Mouse (Mus musculus): ENCODE data around the gene Helz.
A peak's percentile ranks its signal among the peaks of the same experiment; 100 is the strongest.

The Helz gene

DNA sequence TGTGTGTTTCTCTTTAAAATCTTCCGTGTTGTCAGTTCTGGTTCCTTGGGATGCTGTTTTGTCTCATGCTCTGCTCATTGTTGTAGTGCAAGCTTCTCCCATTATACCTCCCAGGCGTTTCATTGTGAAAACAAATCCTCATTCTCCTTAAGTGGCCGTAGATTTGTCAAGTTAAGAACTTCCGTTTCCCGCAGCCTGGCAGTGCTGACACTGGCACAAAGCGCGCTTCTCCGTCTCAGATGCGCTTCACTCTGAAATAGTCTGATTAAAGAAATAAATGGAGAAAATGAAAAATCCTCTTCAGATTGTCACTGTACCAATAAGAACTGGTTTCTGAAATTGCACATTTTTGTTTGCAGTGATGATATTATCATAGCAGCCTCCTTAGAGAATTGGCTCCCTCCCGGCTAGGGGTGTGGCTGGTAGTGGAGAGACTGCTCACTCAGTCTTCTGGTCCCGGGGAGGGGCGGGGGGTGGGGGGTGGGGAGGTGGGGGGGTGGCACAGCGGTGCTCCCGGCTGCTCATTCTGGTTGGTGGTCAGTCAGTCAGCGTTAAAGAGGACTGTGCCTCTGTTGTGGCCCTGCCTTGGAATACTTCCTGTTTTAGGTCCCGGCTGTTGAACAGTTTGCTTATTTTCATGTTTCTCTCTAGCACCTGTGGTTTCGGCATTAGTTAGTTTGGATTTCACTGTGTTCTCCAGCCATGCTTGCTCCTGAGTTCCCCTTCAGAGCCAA lies 128.6 kb downstream of the Helz start:
- DNase-seq, result no peak

DNA sequence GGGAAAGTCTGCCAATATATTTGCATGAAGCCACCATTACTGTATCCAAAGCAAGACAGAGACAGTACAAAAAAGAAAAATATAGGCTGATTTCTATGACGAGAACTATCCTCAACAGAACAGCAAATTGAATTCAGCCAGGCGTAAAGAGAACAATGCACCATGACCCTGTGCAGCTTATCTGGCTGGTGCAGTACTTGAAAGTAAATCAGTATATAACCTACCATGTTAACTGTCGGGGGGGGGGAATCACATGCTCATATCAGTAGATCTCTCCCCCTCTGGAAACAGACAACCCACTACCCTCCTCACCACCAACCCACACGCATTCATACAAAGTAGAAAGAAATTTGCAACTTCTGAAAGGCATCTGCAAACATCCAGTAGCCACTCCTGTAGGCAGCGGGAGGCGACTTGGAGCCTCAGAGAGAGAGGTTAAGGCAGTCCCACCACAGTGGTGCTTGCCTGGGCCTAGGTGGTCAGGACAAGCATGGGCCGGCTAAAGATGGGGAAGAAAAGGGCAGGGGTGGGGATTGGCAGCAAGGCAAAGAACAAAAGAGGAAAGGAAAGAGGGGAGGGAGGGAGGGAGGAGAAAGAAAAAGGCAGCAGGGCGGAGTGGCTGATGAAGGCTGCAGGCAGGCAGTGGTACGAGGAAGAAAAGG lies 135.1 kb downstream of the Helz start:
- no peak for DNase-seq

DNA sequence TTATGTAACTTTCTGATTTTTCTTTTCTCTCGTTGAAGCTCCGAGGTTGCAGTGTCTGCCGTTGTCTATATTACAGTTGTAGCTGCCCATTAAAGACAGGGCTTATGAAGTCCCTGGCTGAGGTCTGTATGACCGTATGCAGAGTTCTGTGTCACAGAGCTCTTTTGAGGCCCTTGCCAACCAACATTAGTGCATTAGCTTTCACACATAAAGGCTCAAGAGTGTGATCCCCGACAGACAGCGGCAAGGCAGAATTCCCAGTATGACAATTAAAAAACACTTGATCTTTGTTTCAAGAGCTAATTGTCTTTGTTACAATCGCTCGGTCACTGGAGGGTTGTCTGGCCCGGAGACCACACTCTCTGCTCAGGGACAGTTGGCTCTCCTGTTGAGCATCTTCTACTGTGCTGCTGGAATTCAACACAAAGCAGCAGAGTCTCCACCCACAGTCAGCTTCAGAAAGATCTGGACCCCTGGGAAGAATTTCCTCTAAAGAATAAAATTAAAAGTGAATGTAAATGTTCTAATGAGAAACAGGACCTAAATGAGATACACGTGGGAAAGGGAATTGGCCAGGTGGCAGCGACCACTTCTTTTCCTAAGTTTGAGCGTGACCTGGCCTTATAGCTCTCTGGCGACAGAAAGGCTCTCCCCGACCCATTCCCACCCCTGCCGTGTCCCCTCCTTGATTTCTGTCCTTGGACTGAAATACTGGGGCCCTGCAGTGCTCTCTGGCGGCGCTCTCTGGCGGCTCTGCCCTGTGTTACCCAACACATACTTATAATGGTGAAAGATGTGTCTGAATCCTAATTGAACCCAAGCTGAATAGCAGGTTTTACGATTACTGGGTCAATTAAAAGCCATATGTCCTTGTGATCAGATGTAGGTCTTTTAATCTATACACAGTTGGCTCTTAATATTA lies 136.1 kb downstream of the Helz start:
- peak; percentile 30 for DNase-seq

DNA sequence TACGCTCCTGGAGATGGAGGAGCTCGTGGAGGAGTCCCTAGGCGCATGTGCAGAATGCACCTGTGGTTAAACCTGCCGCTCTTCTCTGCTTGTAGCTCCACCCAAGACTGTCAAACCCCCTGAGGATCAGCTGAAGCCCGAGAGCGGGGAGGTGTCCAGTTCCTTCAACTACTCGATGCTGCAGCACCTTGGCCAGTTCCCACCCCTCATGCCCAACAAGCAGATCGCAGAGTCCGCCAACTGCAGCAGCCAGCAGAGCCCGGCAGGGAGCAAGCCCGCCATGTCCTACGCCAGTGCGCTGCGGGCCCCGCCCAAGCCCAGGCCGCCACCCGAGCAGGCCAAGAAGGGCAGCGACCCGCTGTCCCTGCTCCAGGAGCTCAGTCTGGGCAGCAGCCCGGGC lies 138.6 kb downstream of the Helz start:
- no peak for DNase-seq

DNA sequence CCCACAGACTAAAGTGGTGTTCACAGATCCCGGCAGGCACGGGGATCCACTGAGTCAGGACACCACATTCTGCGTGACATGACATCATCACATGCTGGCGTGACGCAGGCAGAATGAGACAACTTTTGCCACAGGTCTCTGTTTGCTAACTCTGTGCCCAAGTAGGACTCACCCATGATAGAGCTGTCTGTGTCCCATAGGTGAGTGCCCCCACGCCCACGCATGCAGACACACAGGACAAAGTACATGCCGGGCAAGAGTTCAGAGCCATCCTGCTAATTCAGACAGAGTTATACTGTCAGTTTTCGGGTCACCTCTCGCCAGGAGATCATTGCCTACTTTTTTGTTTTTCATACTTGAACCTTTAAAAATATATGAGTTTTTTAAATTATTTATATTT lies 140.8 kb downstream of the Helz start:
- no peak for DNase-seq

DNA sequence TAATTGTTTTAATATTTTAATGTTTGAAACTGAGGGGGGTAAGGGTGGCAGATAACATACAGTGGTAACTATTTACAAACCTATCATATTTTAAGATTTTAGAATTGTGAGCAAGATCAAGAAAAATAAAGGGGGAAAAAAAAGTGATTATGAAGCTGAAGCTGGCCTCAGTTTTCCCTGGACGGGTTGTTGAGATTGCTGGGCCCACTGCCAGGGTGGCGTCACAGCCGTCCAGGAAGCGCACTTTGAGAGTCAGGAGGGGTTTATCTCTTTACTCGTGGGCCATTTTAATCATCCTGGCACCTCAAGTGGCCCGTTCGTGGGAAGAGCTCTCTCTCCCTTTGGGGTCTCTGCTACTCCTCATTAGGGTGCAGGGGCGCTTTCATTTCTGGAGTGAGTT lies 143.8 kb downstream of the Helz start:
- DNase-seq, result no peak

DNA sequence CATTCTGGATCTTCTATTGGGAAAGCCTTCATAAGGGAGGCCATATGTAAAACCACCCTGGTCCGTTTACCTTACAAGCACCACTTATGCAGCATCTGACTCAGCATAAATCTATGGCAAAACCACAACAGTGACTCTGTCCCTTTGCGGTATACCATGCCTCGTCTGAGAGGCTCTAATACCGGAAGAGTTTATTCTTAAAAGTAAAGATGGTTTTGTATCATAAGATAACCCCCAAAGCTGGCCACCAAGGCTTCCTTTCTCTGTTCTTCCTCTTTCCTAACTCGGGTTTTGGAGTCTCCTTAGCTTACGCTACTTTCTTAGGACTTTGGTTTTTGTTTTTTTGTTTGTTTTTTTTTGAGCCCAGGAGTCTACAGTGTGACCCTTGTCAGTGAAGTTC lies 145.6 kb downstream of the Helz start:
- DNase-seq, result no peak

DNA sequence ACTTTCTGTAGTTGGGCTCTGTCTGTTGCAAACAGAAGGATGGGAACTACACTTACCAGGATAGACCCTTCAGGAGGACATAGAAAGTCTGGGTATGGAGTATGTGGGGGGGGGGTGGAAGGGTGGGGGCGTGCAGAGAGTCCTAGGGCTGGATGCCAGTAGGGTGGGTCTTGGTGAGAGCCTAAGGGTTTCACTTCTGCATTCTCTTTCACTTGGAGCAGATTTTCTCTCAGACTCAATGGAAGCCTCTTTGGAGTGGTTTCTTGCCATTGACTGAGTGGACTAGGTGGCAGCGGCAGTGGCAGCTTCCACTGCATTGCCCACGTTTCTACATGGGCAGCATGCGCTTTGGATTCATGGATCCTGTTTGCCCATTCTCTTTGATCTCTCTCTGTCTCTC lies 152.2 kb downstream of the Helz start:
- DNase-seq, result no peak

DNA sequence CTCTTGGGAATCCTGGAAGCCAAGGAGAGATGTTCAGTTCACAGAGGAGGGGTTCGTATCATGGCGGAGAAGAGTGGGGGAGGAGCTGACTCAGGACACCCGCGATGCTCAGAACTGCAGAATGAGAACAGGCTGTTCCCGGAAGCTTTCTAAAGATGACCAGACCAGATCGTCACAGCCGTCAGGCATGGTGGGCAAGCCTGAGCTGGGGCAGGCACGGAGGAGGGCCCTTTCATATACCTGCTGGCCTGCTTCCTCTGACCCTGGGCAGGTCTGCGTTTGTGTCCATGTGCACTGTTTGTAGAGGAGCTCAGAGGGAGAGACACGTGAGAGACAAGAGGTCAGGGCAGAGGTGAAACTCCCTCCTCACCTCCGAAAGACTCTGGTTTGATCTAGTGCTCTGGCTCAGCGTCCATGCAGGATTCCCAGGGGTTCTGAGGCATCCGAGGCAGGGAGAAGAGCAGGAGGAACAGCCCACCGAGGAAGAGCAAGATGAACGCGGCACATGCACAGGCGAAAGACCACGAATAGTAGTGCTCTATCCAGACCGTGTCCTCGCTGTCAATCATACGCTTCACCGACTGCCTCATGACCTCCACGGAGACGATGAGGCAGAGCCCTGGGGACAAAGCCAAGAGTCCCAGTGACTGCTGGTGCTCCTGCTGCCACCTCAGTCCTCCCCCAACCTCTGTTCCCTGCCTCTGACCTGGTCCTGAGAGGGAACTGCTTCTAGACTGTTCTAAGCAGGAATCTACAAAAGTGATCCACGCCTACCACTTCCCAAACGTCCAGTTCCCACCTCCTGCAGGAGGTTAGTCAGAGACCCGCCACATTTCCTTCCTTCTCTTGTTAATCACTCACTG lies 155.8 kb downstream of the Helz start:
- DNase-seq, result no peak

DNA sequence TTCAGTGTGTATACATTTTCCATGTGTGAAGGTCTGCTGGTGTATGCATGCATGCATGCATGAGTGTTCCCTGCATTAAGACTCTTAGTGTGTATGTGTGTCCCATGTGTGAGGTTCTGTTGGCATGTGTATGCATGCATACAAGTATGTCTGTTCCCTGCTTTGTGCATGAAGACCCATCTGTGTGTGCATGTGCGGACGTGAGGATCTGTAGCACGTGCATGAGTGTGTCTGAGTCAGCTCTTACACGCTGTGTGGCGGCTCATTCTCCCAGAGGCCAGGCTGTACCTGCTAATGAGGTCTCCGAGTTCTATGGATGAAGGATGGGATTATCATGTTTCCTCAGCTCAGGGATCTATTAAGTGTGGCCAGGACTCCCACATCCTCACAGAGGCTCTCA lies 157.3 kb downstream of the Helz start:
- DNase-seq, result no peak

DNA sequence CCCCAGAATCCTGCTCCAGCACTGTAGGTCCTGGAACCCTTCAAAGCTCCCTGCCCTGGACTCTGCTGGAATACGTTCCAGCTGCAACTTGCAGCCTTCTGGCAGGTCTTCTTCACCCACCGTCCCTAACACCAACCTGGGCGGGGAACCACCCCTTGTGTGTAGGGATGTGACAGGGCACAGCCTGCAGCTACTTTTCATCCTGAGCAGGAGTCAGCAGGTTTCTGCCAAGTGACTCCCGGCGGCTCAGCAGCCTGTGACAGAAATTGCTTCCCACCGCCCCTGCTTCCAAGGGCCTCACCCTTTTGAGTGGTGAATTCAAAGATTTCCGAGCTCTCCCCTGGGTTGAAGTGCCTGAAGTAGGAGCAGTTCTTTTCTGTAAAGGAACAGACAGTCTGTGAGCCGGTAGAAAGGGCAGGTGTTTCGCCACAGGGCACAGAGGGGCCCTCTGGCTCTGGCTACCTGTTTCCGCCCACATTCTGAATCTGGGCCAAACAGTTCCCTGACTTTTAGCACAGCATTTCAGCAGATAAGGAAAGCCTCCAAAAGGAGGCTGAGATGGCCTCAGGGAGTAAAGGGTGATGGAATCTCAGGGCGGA lies 157.8 kb downstream of the Helz start:
- DNase-seq, result no peak

DNA sequence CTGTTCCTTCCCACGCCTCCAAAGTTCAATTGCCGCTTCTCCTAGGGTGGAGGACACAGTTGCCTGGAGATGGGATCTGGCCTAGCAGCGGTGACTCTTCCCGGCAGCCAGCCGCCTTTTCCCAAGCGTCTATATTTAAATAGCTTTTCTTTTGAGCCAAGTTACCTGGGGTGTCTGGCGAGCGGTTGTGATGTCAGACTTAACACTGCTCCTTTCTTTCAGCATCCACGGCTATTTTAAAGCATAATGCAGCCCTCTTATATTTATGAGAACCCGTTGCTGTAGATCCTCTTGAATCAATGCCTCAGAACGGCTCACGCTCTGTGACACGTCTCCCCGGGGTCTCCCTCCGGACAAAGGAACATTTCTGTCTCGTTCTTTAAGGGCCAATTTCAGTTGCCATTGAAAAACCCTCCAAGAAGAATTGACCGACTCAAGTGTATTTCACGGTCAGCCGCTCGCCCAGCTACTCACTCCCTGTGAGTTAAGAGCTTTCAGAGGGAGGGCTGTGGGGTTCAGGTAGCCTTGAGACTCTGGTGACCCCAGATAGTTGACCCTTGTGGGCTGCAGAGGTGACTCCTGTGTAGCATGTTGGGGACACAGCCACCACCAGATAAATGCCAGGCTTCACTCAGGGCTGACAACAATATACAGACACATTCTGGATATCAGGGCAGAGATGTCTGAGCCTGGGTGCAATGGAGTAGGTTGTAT lies 160.3 kb downstream of the Helz start:
- DNase-seq, result peak; percentile 50

DNA sequence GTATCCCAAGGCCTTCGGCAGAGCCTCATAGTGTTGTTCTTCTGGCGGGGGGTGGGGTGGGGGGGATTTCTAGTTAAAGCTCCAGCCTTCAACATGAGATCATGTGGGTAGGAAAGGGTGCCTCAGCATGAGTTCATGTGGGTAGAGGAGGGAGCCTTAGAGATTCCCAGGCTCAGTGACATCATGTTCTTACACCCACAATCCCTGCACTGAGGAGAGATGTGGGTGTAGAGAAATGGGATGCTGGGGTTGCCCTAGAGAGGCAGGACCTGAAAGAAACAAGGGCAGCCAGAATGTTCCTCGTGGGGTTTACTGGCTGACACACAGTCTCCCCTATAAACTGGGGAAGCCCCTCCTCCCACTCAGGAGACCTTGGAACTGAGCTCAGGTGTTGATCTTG lies 162.6 kb downstream of the Helz start:
- DNase-seq, result no peak

DNA sequence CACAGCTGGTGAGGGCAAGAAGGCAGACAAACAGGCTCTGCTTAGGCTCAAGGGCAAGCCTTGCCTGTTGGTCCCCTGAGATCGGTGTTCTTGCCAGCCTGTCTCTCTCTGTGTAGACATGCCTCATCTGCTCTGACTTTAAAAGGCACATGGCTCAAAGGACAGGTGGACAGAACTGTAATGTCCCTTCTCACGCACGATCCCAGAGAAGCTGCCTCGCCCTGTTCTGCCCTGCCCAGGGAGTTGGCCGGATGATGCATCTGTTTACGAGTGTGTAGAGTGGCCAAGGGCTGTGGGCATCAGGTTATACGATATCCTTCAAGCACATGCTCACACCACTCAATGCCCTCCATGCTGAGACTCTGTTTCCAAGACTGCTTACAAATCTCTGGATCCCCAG lies 166.6 kb downstream of the Helz start:
- DNase-seq, result no peak

DNA sequence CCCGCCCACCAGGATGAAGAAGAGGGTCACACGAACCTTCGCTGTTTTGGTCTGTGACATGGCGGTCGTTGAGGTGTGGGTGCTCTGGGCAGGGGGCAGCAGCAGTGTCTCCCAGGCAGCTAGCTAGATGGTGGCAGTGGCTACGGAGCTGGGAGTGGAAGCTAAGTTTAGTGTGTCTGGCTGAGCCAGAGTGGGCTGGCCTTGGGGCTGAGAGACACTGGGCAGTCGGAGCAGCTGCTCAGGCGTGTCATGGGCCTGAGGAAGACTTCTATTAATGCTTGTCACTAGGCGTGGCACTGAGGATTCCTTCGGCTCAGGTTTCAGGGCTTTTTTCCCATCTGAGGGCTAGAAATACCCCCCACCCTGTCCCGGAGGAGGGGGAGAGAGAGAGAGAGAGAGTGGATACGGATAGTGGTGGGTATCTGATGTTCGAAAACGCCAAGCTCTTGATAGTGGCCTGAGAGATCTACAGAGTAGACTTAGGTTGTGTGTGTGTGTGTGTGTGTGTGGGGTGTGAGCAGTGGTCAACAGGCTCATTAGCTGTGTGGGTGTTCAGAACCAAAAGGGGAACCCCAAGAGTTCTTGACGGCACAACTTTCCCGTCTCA lies 168.7 kb downstream of the Helz start, which contains the start of gene Cacng1:
Gene Cacng1 (minus strand): TSS at position 191 of the 607 bp plus-strand sequence.
- no peak for DNase-seq

DNA sequence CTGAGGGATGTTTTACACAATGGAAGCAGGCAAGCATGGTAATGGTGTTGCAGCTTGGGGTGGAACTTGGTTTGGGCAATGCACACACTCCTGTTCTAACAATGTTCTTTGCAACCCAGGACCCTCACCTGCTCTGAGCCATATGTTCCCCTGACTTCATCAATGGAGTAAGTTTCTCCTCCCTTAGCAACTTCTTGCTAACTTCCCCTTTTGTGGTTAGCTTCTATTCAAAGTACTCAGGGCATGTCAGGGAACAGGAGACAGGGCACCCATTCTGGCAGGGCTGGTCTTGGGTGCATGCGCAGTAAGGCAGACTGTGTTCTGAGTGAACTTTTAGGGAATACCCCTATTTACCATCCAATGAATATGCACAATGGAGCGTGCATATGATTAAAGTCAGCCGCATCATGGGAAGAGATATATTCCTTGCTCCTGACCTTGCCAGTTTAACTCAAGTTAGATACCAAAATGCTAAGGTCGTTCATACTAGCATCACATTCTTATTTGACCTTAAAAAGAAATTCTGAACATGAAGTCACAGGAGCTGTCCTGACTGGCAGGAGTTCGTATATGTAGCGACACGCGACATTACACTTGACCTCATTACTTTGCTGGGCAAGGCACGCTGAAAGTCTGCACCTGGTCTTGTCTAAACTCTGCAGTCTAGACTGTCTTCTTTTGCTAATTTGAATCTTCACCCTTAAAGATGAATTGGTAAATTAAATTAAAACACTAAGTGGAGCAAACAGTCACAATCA lies 172.7 kb downstream of the Helz start:
- no peak for DNase-seq

DNA sequence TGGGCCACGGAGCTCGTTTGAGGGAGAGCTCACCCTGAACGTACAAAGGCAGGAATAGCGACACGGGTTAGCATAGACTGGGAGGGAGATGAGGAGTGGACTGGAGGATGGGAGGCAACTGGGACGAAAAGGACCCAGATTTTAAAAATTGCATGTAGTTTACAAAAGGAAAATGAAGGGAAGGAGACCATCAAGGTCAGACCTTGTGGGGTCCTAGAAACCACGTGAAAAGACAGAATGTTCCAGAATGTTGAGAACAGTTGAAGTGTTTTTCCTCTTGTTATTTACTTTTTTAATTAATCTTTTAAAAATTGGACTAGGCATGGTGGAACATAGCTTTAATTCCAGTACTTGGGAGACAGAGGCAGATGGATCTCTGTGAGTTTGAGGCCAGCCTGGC lies 173.3 kb downstream of the Helz start:
- DNase-seq, result no peak

DNA sequence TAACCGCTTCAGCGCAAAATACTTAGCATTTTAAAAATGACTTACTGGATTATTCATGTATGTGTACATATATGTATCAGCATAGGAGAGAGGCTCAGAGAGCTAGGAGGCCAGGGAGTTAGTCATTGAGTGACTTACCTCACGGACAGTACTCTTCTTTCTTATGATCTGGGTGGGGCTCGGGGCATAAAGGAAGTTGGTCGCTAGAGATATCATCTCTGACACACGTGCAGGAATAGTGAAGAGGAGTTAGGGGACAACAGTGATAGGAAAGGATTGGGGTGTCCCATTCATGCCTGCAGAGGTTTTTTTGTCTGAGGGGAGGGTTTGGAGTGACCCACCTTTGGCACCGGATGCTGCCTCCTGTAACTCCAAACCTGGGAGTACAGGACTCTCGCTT lies 176.9 kb downstream of the Helz start:
- no peak for DNase-seq

DNA sequence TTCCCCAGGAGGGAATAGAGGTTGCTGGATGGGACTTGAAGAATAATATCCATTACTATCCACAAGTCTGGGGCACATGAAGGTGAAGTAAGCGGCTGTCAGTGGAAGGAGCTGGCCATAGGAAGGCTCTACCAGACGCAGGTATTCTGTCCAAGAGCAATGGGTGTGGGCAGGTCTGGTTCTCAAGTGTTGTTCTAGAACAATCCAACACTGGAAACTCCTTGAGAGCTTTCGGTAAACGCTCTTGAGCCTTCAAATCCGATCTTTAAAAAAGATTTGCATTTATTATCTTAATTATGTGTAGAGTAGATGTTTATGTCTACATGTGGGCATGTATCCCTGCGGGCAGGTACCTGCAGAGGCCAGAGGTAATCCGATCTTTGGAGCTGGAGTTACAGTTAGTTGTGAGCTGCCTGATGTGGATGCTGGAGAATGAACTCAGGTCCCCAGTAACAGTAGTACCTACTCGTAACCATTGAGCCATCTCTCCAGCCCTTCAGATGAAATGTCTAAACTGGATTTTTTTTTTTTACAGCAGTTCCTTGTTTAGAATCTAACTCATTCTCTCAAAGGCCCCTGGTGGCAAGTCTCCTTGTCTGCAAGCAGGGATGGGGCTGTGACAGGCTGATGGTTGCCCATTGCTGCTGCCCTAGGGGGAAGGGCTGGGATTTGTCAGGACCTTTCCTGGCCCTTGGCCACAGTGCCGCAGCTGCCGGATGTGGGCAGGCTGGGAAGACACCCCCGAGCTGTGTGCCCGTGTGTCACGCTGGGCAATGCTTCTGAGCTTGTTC lies 180.5 kb downstream of the Helz start:
- DNase-seq, result no peak

DNA sequence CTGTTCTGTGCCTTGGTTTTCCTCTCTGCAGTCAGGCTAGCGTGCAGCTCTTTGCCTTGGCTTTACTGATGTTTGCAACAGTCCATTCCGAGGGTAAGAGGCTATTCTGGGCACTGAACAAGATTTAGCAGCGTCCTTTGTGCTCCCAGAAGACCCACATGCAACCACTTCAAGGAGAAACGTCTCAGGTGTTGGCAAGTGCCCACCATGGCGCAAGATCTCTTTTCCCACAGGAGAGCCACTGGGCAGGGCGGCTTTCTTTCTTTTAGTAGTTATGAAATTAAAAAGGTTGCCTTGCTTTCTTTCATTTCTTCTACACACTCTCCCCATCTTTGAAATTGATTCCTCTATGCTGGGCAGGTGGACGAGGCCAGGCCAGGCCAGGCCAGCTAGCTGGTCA lies 181.4 kb downstream of the Helz start:
- no peak for DNase-seq

Data from embryo, embryonic 11 days (tissue).